ENCODE assay signal across 8 mouse cellular contexts in genomic region chr5:124351111-124351560, GRCm38 (mm10). TPM values are rescaled to one million over a fixed set of nuclear protein-coding genes. Genes with fewer than 3 reads are reported as not detected.
DNase-seq lines count a peak whose midpoint lies in the region; ATAC-seq lines count a peak whose summit lies in the region.

No protein-coding gene starts in this region.

- H3K9me3 ChIP-seq in intestine, embryonic 14.5 days (ENCODE audit: control insufficient read depth, low read length) = no peaks in the 10 kb centered on the region

- peaks cover 34% of the 10 kb centered on the region for H3K36me3 ChIP-seq in intestine, embryonic 14.5 days (ENCODE audit: control insufficient read depth, insufficient read depth, low read length)

- intact Hi-C loops in left cerebral cortex, postnatal 25 days (cut with DNase I) = no loop called here

- ATAC-seq in cerebellum, adult (ENCODE audit: insufficient number of reproducible peaks, low FRiP score, low TSS enrichment) = peak; percentile 34
- peak; percentile 18; the same call in 1 of the 2 replicates for ATAC-seq in intestine, embryonic 14.5 days (replicated peaks; ENCODE audit: low FRiP score, low TSS enrichment, low read depth)

- H3K4me1 ChIP-seq in intestine, embryonic 14.5 days (replicated peaks; ENCODE audit: control insufficient read depth, insufficient read depth, low read length) = peaks cover 14% of the 10 kb centered on the region

- WGBS in intestine, embryonic 14.5 days = 19% methylated on average over 7 of the region's 7 CpGs

- peak overlapping the region; percentile 98 for H3K27ac ChIP-seq in intestine, embryonic 14.5 days (ENCODE audit: low read depth)

- H3K27me3 ChIP-seq in intestine, embryonic 14.5 days (replicated peaks; ENCODE audit: control insufficient read depth, insufficient read depth, low read length) = no peaks in the 10 kb centered on the region

- H3K9ac ChIP-seq in intestine, embryonic 14.5 days (ENCODE audit: low read length) = no peak overlapping the region

- H3K4me2 ChIP-seq in intestine, embryonic 14.5 days (ENCODE audit: low read length) = peak overlapping the region; percentile 98

- no peak for DNase-seq in cerebellum, adult 8-10 months
- peak; percentile 71 for DNase-seq in embryo, embryonic 10.5 days (ENCODE audit: low spot score)
- DNase-seq in gastrocnemius, postnatal 25 days = peak; percentile 89
- peak; percentile 75 for DNase-seq in intestine, embryonic 14.5 days (ENCODE audit: low spot score)
- peak; percentile 73 to 89 for DNase-seq in left cerebral cortex, postnatal 25 days (ENCODE audit: low spot score in 2 of 2)
- peak; percentile 81 for DNase-seq in mesoderm, embryonic 11.5 days (ENCODE audit: low read depth, low spot score)
- peak; percentile 91 for DNase-seq in skeletal muscle tissue, adult 2 months (ENCODE audit: low read depth, low spot score)

- peak overlapping the region; percentile 97 for H3K4me3 ChIP-seq in intestine, embryonic 14.5 days (ENCODE audit: low read depth, low read length)

RNA-seq across cellular contexts. Expression of gene Cdk2ap1, which starts 11.7 kb away (rescaled TPM):
- 100 to 1,000 TPM; 113 to 116 TPM for total RNA-seq in gastrocnemius, postnatal 25 days (2021)
- polyA plus RNA-seq in intestine, embryonic 14.5 days (2014; fragmentation: Nextera tagmentation; extraction: Ambion mirVana) = 58.7 and 59.5 TPM in 2 replicates
- 100 to 1,000 TPM; 154 to 177 TPM for total RNA-seq in left cerebral cortex, postnatal 25 days (2021)

RNA-seq across cellular contexts. Expression of gene 2810006K23Rik, which starts 23.2 kb away (rescaled TPM):
- 1 to 10 TPM; 5.2 to 7.4 TPM for total RNA-seq in gastrocnemius, postnatal 25 days (2021)
- 11.6 and 14.1 TPM in 2 replicates for polyA plus RNA-seq in intestine, embryonic 14.5 days (2014; fragmentation: Nextera tagmentation; extraction: Ambion mirVana)
- total RNA-seq in left cerebral cortex, postnatal 25 days (2021) = 10 to 100 TPM; 16.4 to 17.5 TPM

RNA-seq across cellular contexts. Expression of gene Mphosph9, which starts 23.4 kb away (rescaled TPM):
- total RNA-seq in gastrocnemius, postnatal 25 days (2021) = 1 to 10 TPM; 2.5 to 2.8 TPM
- 13.6 and 13.9 TPM in 2 replicates for polyA plus RNA-seq in intestine, embryonic 14.5 days (2014; fragmentation: Nextera tagmentation; extraction: Ambion mirVana)
- total RNA-seq in left cerebral cortex, postnatal 25 days (2021) = 10 to 100 TPM; 17.5 to 23.1 TPM

Comparison
In these comparisons a context has a peak if more than half of its experiments do, and no peak if none do; other contexts are left out.
1. RNA of gene Mphosph9, which starts 23.4 kb away (total RNA-seq): 17.5 to 23.1 TPM in left cerebral cortex, postnatal 25 days; 2.5 to 2.8 TPM in gastrocnemius, postnatal 25 days; every median in the first group is over 4 times any median in the second.